Mouse (Mus musculus) liver, postnatal 0 days (tissue): ENCODE results near the gene Nudt4. TPM values are rescaled to one million over a fixed set of nuclear protein-coding genes. Genes with fewer than 3 reads are reported as not detected.

Experiments used
- ATAC-seq: fragments of 200-750 bp; cut with Nextera tagmentation; 2 replicates; pipeline ENCODE4 v1.8.0; 2017; ENCODE audit warnings: mild to moderate bottlenecking, moderate library complexity
- DNase-seq: peaks from one replicate; pipeline ENCODE4 v3.0.0-alpha.2; 2016
- H3K27ac ChIP-seq: fragments of 300-500 bp; sonication (generic); 2 replicates; pipeline ENCODE4 v1.5.1; 2014; ENCODE audit warnings: antibody characterized with exemption, moderate library complexity, mild to moderate bottlenecking, low read depth
- H3K27me3 ChIP-seq: fragments of 300-500 bp; sonication (generic); 2 replicates; pipeline ENCODE4 v1.6.1; 2014; ENCODE audit warnings: low read length, control low read depth, mixed read lengths; ENCODE audit not compliant: insufficient read depth
- H3K36me3 ChIP-seq: fragments of 300-500 bp; sonication (generic); replicated peaks from 2 replicates; pipeline ENCODE4 v1.6.1; 2014; ENCODE audit warnings: mild to moderate bottlenecking, control low read depth, low read length, moderate library complexity, mixed read lengths; ENCODE audit not compliant: insufficient read depth
- H3K4me1 ChIP-seq: fragments of 300-500 bp; sonication (generic); 2 replicates; pipeline ENCODE4 v1.6.1; 2014; ENCODE audit warnings: antibody characterized with exemption, mild to moderate bottlenecking, control low read depth; ENCODE audit not compliant: insufficient read depth
- H3K4me2 ChIP-seq: fragments of 300-500 bp; sonication (generic); 2 replicates; pipeline ENCODE4 v1.6.1; 2014; ENCODE audit warnings: low read depth, mild to moderate bottlenecking, low read length, moderate library complexity, mixed read lengths
- H3K4me3 ChIP-seq: fragments of 300-500 bp; sonication (generic); 2 replicates; pipeline ENCODE4 v1.5.1; 2014; ENCODE audit warnings: low read depth, low read length
- H3K9ac ChIP-seq: fragments of 300-500 bp; sonication (generic); replicated peaks from 2 replicates; pipeline ENCODE4 v1.6.1; 2014; ENCODE audit warnings: mild to moderate bottlenecking, moderate library complexity
- H3K9me3 ChIP-seq: fragments of 300-500 bp; sonication (generic); 2 replicates; pipeline ENCODE4 v1.6.1; 2016; ENCODE audit warnings: mild to moderate bottlenecking, control low read depth, low read length, mixed read lengths
- CTCF ChIP-seq: sonication (generic); IDR thresholded peaks from 2 replicates; pipeline ENCODE4 v1.5.1; 2016; ENCODE audit warnings: antibody characterized with exemption, low read depth
- EP300 ChIP-seq: IDR thresholded peaks from 2 replicates; pipeline ENCODE4 v1.6.1; 2016; ENCODE audit warnings: antibody characterized with exemption, low read depth, mild to moderate bottlenecking
- WGBS: fragments of 180-500 bp; shearing (Covaris S2); extraction: QIAGEN DNeasy Blood & Tissue Kit; methylation state at CpG from one replicate; pipeline ENCODE4 v1.1.7; 2014; ENCODE audit not compliant: insufficient replicate concordance; 5-methylcytosine and 5-hydroxymethylcytosine counted together
- microRNA-seq: library from miRNA; unstranded; fragments of <30 nt; microRNA quantifications from one replicate; pipeline ENCODE4, GENCODE M21; 2016
- polyA plus RNA-seq: library from polyadenylated mRNA; unstranded; fragments of >200 nt; fragmentation: Nextera tagmentation; extraction: Ambion mirVana; gene quantifications from 2 replicates; pipeline ENCODE4 v1.2.1, GENCODE M21; 2015

The Nudt4 gene
- polyA plus RNA-seq, 1 experiment from 2014 or later = 52.9 TPM

- WGBS = 87% methylated on average over 14 of the region's 14 CpGs
- Histone ChIP-seq H3K4me2 (no peak overlapping the region), H3K4me1 (peaks cover 9% of the 10 kb centered on the region), H3K36me3 (no peaks in the 10 kb centered on the region), H3K9me3 (no peaks in the 10 kb centered on the region), H3K4me3 (no peak overlapping the region), H3K27ac (no peak overlapping the region), H3K27me3 (no peaks in the 10 kb centered on the region), H3K9ac (no peak overlapping the region)
- no peak for TF ChIP-seq CTCF
- TF ChIP-seq EP300 = no peak
- no peak for DNase-seq
- no peak for ATAC-seq
Observed at GRCm38 (mm10) chr10:95503443-95504235, 60.3 kb downstream of the Nudt4 start.

DNA sequence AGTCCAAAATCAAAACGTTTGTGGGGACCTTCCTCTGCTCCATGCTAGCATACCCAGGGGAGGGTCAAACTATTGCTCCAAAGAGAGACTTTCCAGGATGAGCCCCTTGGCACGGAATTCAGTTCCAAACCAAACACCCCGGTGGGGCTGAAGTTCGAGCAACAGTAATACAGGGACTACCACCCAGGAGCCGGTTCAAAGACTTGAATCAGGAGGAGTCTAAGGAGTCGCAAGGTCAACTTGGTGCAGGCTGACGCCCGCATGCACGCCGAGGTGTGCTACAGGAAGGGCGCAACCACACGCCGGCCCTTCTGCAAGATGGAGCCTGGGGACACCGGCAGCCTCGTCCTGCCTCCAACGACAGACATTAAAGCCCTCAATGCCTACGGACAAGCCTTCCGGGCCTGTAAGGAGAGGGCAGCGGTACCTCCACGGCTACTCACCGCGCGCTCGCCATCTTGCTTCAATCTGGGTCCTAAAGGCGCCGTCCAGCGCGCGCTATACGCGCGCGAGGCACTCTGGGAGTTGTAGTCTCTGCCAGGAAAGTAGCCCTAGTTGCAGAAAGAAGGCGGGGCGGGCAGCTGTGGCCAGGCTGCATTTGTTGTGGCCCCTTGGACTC is 62.4 kb downstream of the Nudt4 start, which contains the start of gene Mrpl42:
TSS of gene Mrpl42 (minus strand) at position 478 of the 619 bp plus-strand sequence.
- under 1% methylated on average over 35 of the region's 35 CpGs for WGBS
- peak within 1 kb of the TSS; percentile 88 for H3K4me2 ChIP-seq
- H3K27ac ChIP-seq = peak within 1 kb of the TSS; percentile 82
- TF ChIP-seq EP300 = no peak
- no peak for TF ChIP-seq CTCF
- no peaks in the 10 kb centered on the region for H3K27me3 ChIP-seq
- H3K36me3 ChIP-seq = no peaks in the 10 kb centered on the region; the same call in 1 of the 2 replicates
- H3K9ac ChIP-seq = peak within 1 kb of the TSS; percentile 76
- no peaks in the 10 kb centered on the region for H3K9me3 ChIP-seq
- ATAC-seq (peak; percentile 97), DNase-seq (peak; percentile 90)
- peak within 1 kb of the TSS; percentile 82 for H3K4me3 ChIP-seq
- peaks cover 9% of the 10 kb centered on the region for H3K4me1 ChIP-seq

DNA sequence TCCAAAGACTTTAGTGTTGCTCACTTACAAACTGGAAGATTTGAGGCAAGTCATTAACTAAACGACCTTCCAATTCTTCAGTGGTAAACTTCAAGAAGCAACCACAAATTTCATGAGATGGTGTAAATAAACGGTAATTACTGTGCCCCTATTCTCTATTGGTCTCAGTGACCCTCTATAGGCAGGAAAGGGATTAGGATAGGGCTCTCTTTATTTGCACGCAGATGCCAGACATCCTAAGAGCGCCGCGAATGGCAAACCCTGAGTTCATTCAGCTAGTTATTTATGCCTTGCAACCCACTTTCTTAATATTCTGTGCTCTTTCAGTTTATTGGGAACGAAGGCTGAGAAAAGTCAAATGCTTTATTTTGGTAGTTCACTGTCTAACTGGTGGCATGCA is 62.9 kb downstream of the Nudt4 start:
- DNase-seq (no peak), ATAC-seq (no peak)
- no peaks in the 10 kb centered on the region for H3K9me3 ChIP-seq
- H3K4me2 ChIP-seq = peak overlapping the region; percentile 88
- no peaks in the 10 kb centered on the region; the same call in 1 of the 2 replicates for H3K36me3 ChIP-seq
- H3K27me3 ChIP-seq = no peaks in the 10 kb centered on the region
- peak overlapping the region; percentile 82 for H3K4me3 ChIP-seq
- no peak for TF ChIP-seq CTCF
- no peak for TF ChIP-seq EP300
- WGBS = under 1% methylated on average over 7 of the region's 7 CpGs
- H3K9ac ChIP-seq = peak overlapping the region; percentile 76
- H3K27ac ChIP-seq = peak overlapping the region; percentile 82
- H3K4me1 ChIP-seq = peaks cover 9% of the 10 kb centered on the region

Small RNAs within 50 kb of the gene (microRNA-seq; reads per million reads assigned to microRNA genes)
- 11.8 reads per million, percentile 21 among the genes with 10 or more reads in this experiment for gene Mir3058

Other genes with a start within 250 kb of the Nudt4 start
- gene Cradd, start 240.0 kb downstream of the Nudt4 start, polyA plus RNA-seq = 6.5 and 8.4 TPM in 2 replicates
- 67.1 and 86.5 TPM in 2 replicates for gene Socs2, start 147.0 kb downstream of the Nudt4 start, polyA plus RNA-seq
- 163 and 168 TPM in 2 replicates for gene Mrpl42, start 62.2 kb downstream of the Nudt4 start, polyA plus RNA-seq
- 92.7 and 94.2 TPM in 2 replicates for gene Ube2n, start 49.0 kb downstream of the Nudt4 start, polyA plus RNA-seq
- not detected in 2 replicates for gene Anapc15-ps, start 109.3 kb upstream of the Nudt4 start, polyA plus RNA-seq